Mouse (Mus musculus) gonadal fat pad, adult 2 months (tissue): ENCODE data around the gene Syt14. TPM values are rescaled to one million over a fixed set of nuclear protein-coding genes. Genes with fewer than 3 reads are reported as not detected.

Experiments
- DNase-seq: peaks from one replicate; pipeline ENCODE4 v3.0.0-alpha.2; 2012; ENCODE audit warnings: low read depth
- polyA plus RNA-seq: library from polyadenylated mRNA; depleted of rRNA; stranded (reverse); fragments of >200 nt; gene quantifications from 2 replicates; pipeline ENCODE4 v1.2.3, GENCODE M21; 2012; rRNA removed

Syt14 gene
- 0.23 and 0.37 TPM in 2 replicates for polyA plus RNA-seq

DNA sequence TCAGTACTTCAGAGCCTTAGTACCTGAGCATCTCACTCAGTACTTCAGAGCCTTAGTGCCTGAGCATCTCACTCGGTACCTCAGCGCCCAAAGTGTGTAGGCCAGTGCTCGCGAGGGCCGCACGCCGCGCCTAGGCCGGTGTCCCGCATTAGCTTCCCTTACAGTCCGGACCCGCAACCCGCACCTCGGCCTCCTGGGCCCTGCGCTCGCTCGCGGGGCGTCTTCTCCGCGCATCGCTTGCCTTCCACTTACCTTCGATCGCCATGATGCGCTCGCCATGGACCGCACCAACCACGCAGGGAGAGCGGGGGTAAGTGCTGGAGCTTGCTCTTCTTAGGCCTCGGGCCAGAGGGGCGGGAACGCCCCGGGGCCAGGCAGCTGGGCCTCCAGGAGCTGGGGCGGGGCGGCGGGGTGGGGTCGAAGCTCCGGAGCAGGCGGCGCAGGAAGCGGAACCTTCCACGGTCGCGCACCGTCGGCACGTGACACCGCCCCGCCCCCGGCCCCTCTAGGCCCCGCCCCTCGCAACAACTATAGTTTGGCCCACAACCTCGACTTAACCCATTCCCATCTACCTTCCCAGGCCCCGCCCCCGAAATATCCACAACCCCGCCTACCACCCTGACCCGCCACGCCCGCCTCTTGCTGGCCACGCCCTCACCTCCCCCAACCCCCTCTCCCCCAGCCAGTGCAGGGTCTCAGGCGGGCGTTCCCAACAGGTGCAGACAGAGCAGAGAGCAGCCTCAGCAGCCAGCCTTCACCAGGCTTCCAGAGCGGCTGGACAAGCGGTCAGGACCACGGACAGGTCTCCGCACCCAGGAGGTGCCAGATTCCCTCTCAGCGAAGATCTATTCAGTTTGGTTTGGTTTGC is at the start of gene Syt14:
Syt14 (minus strand) TSS at position 405 of the 868 bp plus-strand sequence.
- DNase-seq: no peak

GRCm38 (mm10) chr1:193084016-193084415 is 48.4 kb upstream of the Syt14 start:
- DNase-seq: no peak

- DNase-seq: no peak
Observed at GRCm38 (mm10) chr1:193083051-193083450, 47.5 kb upstream of the Syt14 start.

DNA sequence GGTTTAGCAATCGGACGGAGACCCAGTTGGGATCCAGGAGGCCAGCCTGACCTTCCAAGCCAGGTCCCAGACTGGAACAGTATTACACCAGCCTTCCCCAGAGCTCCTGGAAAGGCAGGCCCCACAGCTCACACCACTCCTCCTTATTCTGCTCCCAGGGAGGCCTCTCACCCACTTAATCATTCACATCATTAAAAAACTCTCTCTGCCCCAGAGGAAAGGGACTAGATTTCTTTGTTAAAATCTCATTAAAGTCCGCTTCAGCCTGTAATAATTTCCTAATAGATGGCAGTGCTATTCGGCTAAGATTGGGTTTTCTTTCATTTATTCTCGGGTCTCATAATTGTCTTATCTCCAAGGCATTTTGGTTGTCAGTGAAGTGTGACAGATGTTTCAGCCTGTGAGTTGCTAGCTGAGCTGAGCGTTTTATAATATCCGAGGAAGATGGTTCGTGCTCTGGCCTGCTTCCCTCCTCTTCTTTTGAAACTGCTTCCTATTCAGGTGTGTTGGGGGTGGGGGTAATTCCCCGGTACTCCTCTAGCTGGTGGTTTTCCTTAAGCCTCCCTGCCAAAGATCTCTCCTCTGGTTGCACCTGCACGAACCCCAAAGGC is 46.8 kb upstream of the Syt14 start:
- DNase-seq: no peak

GRCm38 (mm10) chr1:193062618-193063017 is 27.0 kb upstream of the Syt14 start:
- no peak for DNase-seq

DNA sequence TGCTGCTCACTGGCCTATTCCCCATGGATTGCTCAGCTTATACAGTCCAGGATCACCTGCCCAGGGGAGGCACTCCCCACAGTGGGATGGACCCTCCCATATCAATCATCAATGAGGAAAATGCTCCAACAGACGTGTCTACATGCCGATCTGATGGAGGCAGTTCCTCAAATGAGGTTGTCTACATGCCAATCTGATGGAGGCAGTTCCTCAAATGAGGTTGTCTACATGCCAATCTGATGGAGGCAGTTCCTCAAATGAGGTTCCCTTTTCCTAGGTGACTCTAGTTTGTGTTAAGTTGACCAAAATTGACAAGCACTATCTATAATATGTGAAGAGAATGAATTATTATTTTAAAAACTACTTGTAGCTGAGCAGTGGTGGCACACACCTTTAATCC is 24.6 kb upstream of the Syt14 start:
- no peak for DNase-seq

DNA sequence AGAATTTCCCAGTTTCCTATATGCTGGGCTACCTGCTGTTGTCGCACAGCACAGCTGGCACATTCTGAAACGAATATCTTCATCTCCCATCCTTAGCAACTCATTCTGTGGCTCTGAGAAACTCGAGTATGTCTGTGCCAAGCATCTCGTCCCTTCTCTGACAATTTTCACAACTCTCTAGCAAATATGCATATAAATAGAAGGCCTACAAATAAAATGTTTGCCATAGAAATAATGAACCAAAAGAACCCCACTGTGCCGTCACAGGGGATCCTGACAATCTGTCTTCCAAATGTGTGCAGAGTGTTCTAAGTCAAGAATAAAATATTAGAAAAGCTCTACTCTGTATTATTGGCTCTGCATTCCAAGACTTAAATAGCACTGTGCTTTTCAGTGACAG is 24.0 kb upstream of the Syt14 start:
- DNase-seq: no peak

GRCm38 (mm10) chr1:193054401-193054800 is 18.8 kb upstream of the Syt14 start:
- no peak for DNase-seq

GRCm38 (mm10) chr1:193053065-193053464 is 17.5 kb upstream of the Syt14 start:
- no peak for DNase-seq

GRCm38 (mm10) chr1:193047616-193048015 is 12.0 kb upstream of the Syt14 start:
- DNase-seq: no peak

DNA sequence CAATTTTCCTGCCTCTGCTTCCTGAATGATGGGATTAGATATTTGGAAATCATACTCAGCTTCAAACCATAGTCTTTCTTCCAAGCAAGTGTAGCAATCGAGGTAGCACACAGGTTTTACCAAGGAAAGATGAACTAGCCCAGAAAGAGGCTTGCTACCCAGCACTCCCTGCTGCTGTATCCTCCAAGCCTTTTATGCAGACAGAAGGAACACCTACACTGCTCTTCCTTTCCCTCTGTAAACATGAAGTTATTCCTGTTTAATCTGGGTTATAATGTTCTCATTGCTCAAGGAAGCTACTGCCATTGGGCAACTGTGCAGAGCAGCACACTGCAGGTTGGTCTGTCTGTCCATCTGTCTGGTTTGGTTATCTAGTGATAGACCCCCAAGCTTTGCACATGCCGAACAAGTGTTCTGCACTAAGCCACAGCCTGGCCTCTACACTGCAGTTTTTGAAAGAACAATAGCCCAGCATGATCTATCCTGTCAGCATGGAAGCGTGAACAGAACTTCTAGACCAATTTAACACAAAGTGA is 7.3 kb upstream of the Syt14 start:
- no peak for DNase-seq

- no peak for DNase-seq
Observed at GRCm38 (mm10) chr1:193034951-193035370, 614 bp downstream of the Syt14 start.

DNA sequence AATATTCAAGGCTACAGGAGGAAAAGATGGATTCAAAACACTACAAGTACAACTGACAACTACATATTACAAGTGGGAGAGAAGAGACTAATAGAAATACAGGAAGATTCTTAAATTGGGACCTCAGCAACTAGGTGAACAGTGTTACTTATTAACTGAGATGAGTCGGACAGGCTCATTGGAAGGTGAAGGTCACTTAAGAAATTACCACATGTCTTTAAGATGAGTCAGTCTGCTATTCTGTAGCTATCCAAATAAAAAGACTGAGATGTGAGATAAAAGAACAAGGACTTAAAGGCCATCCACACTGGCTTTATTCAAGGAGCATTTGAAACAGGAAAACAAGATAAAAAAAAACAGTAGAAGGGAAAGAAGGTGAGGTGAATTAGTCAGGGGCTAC is 11.3 kb downstream of the Syt14 start:
- no peak for DNase-seq

GRCm38 (mm10) chr1:193012351-193012750 is 23.2 kb downstream of the Syt14 start:
- no peak for DNase-seq

- no peak for DNase-seq
Observed at GRCm38 (mm10) chr1:193011000-193011769, 24.4 kb downstream of the Syt14 start.

- no peak for DNase-seq
Observed at GRCm38 (mm10) chr1:193004581-193004980, 31.0 kb downstream of the Syt14 start.

- DNase-seq: no peak
Observed at GRCm38 (mm10) chr1:193003953-193004352, 31.6 kb downstream of the Syt14 start.

- DNase-seq: no peak
Observed at GRCm38 (mm10) chr1:193002307-193002706, 33.3 kb downstream of the Syt14 start.

DNA sequence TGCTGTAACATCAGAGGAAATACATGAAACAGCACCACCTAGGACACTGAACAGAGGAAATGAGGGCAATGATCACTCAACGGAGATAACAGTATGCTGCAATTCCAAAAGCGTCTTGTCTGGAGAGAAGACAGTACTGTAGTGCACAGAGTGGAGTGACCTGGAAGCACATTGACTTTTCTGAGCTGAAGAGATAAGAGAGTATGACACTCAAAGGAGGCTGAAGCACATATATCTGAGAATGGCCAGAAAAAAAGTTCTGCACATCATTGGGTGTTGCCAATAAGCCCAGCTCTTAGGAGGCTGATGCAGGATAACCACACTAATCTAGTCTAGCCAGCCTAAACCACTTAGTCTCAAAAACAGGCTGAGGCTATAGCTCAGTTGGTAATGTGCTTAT is 34.0 kb downstream of the Syt14 start:
- no peak for DNase-seq

DNA sequence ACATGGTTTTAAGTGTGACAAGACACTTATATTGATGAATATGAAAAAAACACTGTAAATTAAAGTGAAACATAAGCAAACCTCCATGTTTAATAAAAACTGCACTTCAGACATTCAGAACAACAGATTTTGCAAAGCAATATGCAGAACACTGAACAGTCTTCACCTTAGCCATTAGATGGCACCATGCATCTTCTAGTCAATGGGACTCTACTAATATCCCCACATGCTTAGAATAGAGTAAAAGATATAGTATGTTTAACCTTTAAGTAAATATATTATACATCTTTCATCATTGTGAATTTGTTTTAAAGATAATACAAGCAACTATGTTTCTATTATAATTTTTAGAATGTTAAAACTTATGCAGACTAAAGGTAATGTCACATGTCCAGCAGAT is 34.7 kb downstream of the Syt14 start:
- no peak for DNase-seq

GRCm38 (mm10) chr1:192994179-192994873 is 41.2 kb downstream of the Syt14 start:
- DNase-seq: no peak

- no peak for DNase-seq
Observed at GRCm38 (mm10) chr1:192993491-192993890, 42.1 kb downstream of the Syt14 start.
